Mouse (Mus musculus): Measurements from ENCODE around the gene Foxj2.

GRCm38 (mm10) chr6:122825166-122825565 lies 5.5 kb downstream of the Foxj2 start:
- no peak for TF ChIP-seq CTCF (conservative IDR thresholded peaks at IDR 0.05; ENCODE audit: low read length)
- no peak for TF ChIP-seq NANOG (IDR thresholded peaks at IDR 0.05; ENCODE audit: borderline replicate concordance, low read length)

All from E14TG2a.4 (cell line).